Mouse (Mus musculus): ENCODE results near the gene Tmc7. TPM values are rescaled to one million over a fixed set of nuclear protein-coding genes. Genes with fewer than 3 reads are reported as not detected.

Gene Tmc7
- polyA plus RNA-seq, 1 experiment from 2014 or later: 10.5 TPM

DNA sequence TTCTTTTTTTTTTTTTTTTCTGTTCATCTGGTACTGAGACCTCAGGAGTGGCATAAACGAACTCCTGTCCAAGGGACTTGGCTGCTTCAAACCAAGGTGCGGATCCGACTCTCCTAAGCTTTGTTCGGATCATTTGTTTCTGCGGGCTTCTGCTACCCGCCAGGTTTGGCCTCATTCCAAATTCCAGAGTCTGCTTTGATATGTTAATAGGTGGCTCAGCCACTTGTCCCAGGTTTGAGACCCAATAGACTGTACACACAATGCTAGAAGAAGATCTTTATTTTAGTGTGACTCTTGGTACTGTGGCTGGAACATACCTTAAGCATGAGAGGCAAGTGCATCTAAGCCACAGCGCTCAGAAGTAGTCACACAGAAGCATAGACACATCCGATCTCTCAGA, 27.4 kb upstream of the Tmc7 start:
- ATAC-seq (ENCODE audit: insufficient read depth, low FRiP score, low TSS enrichment): no peak
- no peak overlapping the region for H3K27ac ChIP-seq (ENCODE audit: low read depth, low read length)
- WGBS: 83% methylated on average over 8 of the region's 8 CpGs

DNA sequence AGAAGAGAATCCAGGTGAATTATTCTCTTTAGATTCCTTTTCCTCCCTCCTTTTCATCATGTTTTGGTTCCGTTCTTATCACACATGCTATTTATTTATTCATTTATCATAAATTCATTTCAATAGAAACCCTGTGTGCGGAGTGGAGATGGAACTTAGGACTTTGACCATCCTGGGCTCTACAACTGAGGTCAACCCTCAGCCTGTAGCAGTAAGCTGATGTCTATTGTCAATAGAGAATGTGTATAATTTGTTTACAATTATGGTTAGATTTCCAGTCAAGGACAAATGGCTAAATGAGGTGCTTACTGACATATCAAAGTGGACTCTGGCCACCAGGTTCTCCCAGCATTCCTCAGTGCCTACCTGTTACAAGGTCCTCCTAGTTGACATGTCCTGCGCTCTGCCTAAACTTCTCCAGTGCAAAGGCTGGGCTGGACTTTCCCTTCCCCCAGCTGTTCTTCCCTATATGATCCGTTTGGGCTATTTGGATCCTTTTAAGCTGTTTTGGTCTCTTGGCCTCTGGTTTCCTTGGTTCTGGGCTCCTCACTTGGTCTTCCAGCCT, 26.7 kb upstream of the Tmc7 start:
- Histone ChIP-seq H3K9me3 (ENCODE audit: control insufficient read depth, low read length) (no peaks in the 10 kb centered on the region), H3K36me3 (ENCODE audit: control insufficient read depth, insufficient read depth, low read length) (no peaks in the 10 kb centered on the region), H3K4me3 (ENCODE audit: low read depth, low read length) (no peak overlapping the region), H3K9ac (ENCODE audit: low read length) (no peak overlapping the region), H3K4me1 (ENCODE audit: control insufficient read depth, insufficient read depth, low read length) (no peaks in the 10 kb centered on the region), H3K4me2 (ENCODE audit: low read depth) (no peak overlapping the region), H3K27ac (ENCODE audit: low read depth, low read length) (no peak overlapping the region), H3K27me3 (ENCODE audit: control insufficient read depth, insufficient read depth, low read length) (no peaks in the 10 kb centered on the region)
- 93% methylated on average over 4 of the region's 4 CpGs for WGBS
- no peak for ATAC-seq (ENCODE audit: insufficient read depth, low FRiP score, low TSS enrichment)
- no peak for DNase-seq (ENCODE audit: low spot score)

More for the DNA sequence above, 27.4 kb upstream of the Tmc7 start:
- Histone ChIP-seq H3K36me3 (ENCODE audit: control insufficient read depth, insufficient read depth, low read length) (no peaks in the 10 kb centered on the region), H3K9ac (ENCODE audit: low read length) (no peak overlapping the region), H3K4me2 (ENCODE audit: low read depth) (no peak overlapping the region), H3K4me1 (ENCODE audit: control insufficient read depth, insufficient read depth, low read length) (no peaks in the 10 kb centered on the region), H3K4me3 (ENCODE audit: low read depth, low read length) (no peak overlapping the region), H3K9me3 (ENCODE audit: control insufficient read depth, low read length) (no peaks in the 10 kb centered on the region), H3K27me3 (ENCODE audit: control insufficient read depth, insufficient read depth, low read length) (no peaks in the 10 kb centered on the region)
- DNase-seq (ENCODE audit: low spot score): no peak

DNA sequence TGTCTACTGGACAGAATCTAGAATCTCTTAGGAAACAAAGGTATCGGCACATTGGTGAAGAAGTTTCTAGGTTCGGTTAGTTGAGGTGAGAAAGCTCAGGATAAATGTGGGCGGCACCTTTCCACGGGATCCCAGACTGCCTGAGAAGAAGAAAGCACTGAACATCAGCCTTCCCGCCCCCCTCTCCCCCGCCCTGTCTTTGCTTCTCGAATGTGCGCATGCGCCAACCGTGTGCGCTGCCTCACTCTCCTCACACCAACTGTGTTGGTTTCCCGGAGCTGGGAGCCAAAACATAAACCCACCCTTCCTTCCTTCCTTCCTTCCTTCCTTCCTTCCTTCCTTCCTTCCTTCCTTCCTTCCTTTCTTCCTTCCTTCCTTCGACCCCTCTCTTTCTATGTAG, 26.2 kb upstream of the Tmc7 start:
- 89% methylated on average over 13 of the region's 13 CpGs for WGBS
- no peaks in the 10 kb centered on the region for H3K4me1 ChIP-seq (ENCODE audit: control insufficient read depth, insufficient read depth, low read length)
- no peaks in the 10 kb centered on the region for H3K9me3 ChIP-seq (ENCODE audit: control insufficient read depth, low read length)
- no peak overlapping the region for H3K9ac ChIP-seq (ENCODE audit: low read length)
- no peak for ATAC-seq (ENCODE audit: insufficient read depth, low FRiP score, low TSS enrichment)
- H3K4me3 ChIP-seq (ENCODE audit: low read depth, low read length): no peak overlapping the region
- no peak overlapping the region for H3K4me2 ChIP-seq (ENCODE audit: low read depth)
- no peaks in the 10 kb centered on the region for H3K27me3 ChIP-seq (ENCODE audit: control insufficient read depth, insufficient read depth, low read length)
- H3K36me3 ChIP-seq (ENCODE audit: control insufficient read depth, insufficient read depth, low read length): no peaks in the 10 kb centered on the region
- no peak overlapping the region for H3K27ac ChIP-seq (ENCODE audit: low read depth, low read length)
- DNase-seq (ENCODE audit: low spot score): no peak

DNA sequence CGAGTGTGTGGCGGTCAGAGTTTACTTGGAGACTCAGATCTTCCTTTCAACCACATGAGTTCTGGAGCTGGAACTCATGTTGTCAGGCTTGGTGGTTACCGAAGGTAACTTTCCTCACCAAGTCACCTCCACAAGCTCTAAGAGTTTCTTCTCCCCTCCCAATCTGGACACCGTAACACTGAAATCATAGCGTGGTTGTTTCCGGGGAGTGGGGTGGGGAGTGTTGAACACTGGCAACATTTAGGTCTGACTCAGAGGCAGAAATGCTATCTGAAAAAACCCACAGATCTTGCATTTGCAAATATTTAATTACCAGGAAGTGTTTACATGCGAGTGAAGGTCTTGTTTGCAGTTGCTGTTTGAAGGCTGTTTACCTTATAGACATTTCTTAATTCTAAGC, 25.3 kb upstream of the Tmc7 start:
- Histone ChIP-seq H3K27ac (ENCODE audit: low read depth, low read length) (no peak overlapping the region), H3K36me3 (ENCODE audit: control insufficient read depth, insufficient read depth, low read length) (no peaks in the 10 kb centered on the region), H3K9ac (ENCODE audit: low read length) (no peak overlapping the region), H3K27me3 (ENCODE audit: control insufficient read depth, insufficient read depth, low read length) (no peaks in the 10 kb centered on the region), H3K4me3 (ENCODE audit: low read depth, low read length) (no peak overlapping the region), H3K9me3 (ENCODE audit: control insufficient read depth, low read length) (no peaks in the 10 kb centered on the region), H3K4me2 (ENCODE audit: low read depth) (no peak overlapping the region), H3K4me1 (ENCODE audit: control insufficient read depth, insufficient read depth, low read length) (no peaks in the 10 kb centered on the region)
- DNase-seq (ENCODE audit: low spot score): no peak
- no peak for ATAC-seq (ENCODE audit: insufficient read depth, low FRiP score, low TSS enrichment)
- WGBS: 95% methylated on average over 7 of the region's 7 CpGs

DNA sequence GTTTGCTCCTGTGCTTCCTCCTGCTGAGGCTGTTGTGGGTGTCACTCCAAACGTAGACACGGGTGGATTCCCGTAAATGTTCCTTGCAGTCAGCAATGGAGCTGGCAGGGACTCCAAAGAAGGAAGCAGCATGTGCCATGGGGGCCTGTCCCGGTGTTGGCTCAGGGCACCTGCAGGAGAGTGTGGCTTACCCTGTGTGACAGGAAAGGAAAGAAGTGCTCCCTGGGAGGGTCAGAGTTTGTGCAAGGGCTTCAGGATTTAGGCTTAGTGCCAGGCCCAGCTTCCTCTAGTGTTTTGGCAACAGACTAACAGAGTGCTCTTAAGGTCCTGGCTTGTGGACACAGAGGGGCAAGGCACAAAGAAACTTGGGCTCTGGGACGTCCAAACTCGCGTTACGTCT, 20.3 kb upstream of the Tmc7 start:
- ATAC-seq (ENCODE audit: insufficient read depth, low FRiP score, low TSS enrichment): no peak
- Histone ChIP-seq H3K9me3 (ENCODE audit: control insufficient read depth, low read length) (no peaks in the 10 kb centered on the region), H3K27me3 (ENCODE audit: control insufficient read depth, insufficient read depth, low read length) (no peaks in the 10 kb centered on the region), H3K4me1 (ENCODE audit: control insufficient read depth, insufficient read depth, low read length) (no peaks in the 10 kb centered on the region), H3K36me3 (ENCODE audit: control insufficient read depth, insufficient read depth, low read length) (no peaks in the 10 kb centered on the region), H3K4me2 (ENCODE audit: low read depth) (no peak overlapping the region), H3K27ac (ENCODE audit: low read depth, low read length) (no peak overlapping the region), H3K9ac (ENCODE audit: low read length) (no peak overlapping the region), H3K4me3 (ENCODE audit: low read depth, low read length) (no peak overlapping the region)
- no peak for DNase-seq (ENCODE audit: low spot score)
- whole genome bisulfite sequencing: 90% methylated on average over 8 of the region's 8 CpGs

DNA sequence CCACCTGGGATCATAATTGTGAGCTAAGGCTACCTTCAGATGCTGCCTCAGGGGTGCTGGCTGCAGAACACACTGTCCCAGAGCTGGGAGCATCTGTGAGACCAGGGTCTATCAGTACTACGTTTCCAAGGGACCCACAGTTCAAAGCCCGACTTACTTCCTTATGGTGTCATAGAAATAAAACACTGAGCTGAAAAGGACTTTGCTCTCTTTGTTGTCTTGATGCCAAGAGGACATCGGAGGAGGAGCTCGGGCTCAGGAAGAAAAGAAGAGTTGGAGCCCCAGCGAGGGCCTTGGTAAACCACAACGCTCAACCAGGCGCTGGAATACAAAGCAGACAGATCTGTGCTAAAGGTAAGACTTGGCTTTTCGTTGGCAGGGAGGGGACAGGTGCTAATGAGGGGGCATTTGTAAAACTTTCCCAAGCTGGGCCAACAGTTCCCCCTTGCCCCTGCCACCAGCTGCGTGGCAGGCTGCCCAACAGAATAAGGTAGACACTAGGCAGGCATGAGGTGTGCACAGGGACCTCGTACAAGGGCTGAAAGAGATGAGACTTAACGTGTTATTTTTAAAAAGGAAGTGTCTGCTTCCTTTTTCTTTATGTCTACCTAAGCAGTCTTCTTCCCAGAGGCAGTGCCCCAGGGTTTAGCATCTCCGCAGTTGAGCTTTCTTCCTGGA, 15.6 kb upstream of the Tmc7 start:
- Histone ChIP-seq H3K4me1 (ENCODE audit: control insufficient read depth, insufficient read depth, low read length) (peaks cover 4% of the 10 kb centered on the region; the same call in 1 of the 2 replicates), H3K4me2 (ENCODE audit: low read depth) (no peak overlapping the region), H3K36me3 (ENCODE audit: control insufficient read depth, insufficient read depth, low read length) (no peaks in the 10 kb centered on the region), H3K9ac (ENCODE audit: low read length) (no peak overlapping the region), H3K27ac (ENCODE audit: low read depth, low read length) (no peak overlapping the region), H3K9me3 (ENCODE audit: control insufficient read depth, low read length) (no peaks in the 10 kb centered on the region), H3K27me3 (ENCODE audit: control insufficient read depth, insufficient read depth, low read length) (peaks cover 13% of the 10 kb centered on the region), H3K4me3 (ENCODE audit: low read depth, low read length) (no peak overlapping the region)
- ATAC-seq (ENCODE audit: insufficient read depth, low FRiP score, low TSS enrichment): no peak
- DNase-seq (ENCODE audit: low spot score): no peak
- 76% methylated on average over 12 of the region's 12 CpGs for WGBS

DNA sequence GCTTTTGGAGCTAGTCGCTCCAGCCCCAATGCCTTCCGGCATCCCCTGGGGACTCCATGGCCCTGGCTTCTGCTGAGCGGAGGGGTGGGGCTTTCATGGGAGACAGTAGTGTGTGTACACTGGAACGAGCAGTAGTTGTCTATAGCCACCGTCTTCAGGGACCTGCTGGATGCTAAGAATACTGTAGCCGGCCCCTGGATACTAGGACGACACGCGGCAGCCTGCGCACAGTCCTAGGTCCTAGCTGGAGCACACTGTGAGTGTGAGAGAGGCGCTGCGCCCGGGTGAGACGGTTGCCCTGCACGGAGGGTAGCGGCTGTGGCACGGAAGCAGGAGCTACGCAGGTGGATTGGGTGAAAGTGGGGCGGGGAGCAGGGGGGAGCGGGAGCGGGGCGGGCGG, 12.7 kb upstream of the Tmc7 start, which contains the start of gene Tmc5:
Tmc5 (plus strand) TSS at position 97 of the 400 bp plus-strand sequence.
- DNase-seq (ENCODE audit: low spot score): no peak
- Histone ChIP-seq H3K27me3 (ENCODE audit: control insufficient read depth, insufficient read depth, low read length) (peaks cover 13% of the 10 kb centered on the region), H3K9ac (ENCODE audit: low read length) (peak within 1 kb of the TSS; percentile 35; the same call in 1 of the 2 replicates), H3K4me3 (ENCODE audit: low read depth, low read length) (peak within 1 kb of the TSS; percentile 16; the same call in 1 of the 2 replicates), H3K9me3 (ENCODE audit: control insufficient read depth, low read length) (no peaks in the 10 kb centered on the region), H3K4me2 (ENCODE audit: low read depth) (peak within 1 kb of the TSS; percentile 38), H3K36me3 (ENCODE audit: control insufficient read depth, insufficient read depth, low read length) (no peaks in the 10 kb centered on the region), H3K4me1 (ENCODE audit: control insufficient read depth, insufficient read depth, low read length) (peaks cover 26% of the 10 kb centered on the region), H3K27ac (ENCODE audit: low read depth, low read length) (no peak within 1 kb of the TSS)
- WGBS: 2% methylated on average over 22 of the region's 23 CpGs
- ATAC-seq (ENCODE audit: insufficient read depth, low FRiP score, low TSS enrichment): no peak

DNA sequence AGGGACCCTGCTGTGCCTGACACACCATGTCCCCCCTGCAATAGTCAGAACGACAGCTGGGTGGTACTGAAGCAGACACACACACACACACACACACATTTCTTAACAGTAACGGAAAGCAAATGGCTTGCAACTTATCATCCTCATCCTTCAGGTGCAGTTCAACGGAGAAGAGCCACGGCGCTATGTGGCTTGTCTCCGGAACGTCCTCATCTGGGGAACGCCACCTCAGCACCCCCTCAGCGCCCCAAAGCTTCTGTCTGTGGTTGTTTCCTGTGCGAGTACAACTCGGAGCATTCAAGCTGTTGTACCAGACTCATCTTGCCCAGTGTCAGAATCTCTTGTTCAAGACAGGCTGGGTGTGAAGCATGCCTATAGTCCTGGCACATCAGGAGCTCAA, 11.7 kb upstream of the Tmc7 start:
- ATAC-seq (ENCODE audit: insufficient read depth, low FRiP score, low TSS enrichment): no peak
- DNase-seq (ENCODE audit: low spot score): no peak
- WGBS: 82% methylated on average over 11 of the region's 11 CpGs
- Histone ChIP-seq H3K4me3 (ENCODE audit: low read depth, low read length) (no peak overlapping the region), H3K36me3 (ENCODE audit: control insufficient read depth, insufficient read depth, low read length) (no peaks in the 10 kb centered on the region), H3K9ac (ENCODE audit: low read length) (no peak overlapping the region), H3K9me3 (ENCODE audit: control insufficient read depth, low read length) (no peaks in the 10 kb centered on the region), H3K4me1 (ENCODE audit: control insufficient read depth, insufficient read depth, low read length) (peaks cover 31% of the 10 kb centered on the region), H3K4me2 (ENCODE audit: low read depth) (no peak overlapping the region), H3K27ac (ENCODE audit: low read depth, low read length) (no peak overlapping the region), H3K27me3 (ENCODE audit: control insufficient read depth, insufficient read depth, low read length) (peaks cover 13% of the 10 kb centered on the region)

DNA sequence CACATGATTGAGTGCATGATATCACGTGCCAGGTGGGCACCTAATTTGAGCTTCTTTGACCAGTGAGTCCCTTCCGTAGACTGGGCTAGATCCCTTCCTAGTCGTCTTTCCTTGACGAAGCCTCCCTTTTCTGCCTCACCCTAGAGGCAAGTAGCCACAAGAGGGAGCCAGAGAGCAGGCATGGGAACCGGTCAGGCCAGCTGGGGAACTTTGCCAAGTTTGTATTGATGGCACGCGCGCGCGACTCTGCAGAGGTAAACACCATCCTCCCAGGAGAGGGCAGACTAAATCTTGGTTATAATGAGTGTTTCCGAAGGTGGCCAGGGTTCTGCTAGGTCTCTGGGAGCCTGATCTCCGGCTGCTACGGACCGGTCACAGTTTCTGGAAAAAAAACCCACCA, 10.7 kb upstream of the Tmc7 start:
- ATAC-seq (ENCODE audit: insufficient read depth, low FRiP score, low TSS enrichment): peak; percentile 15; the same call in 1 of the 2 replicates
- no peak overlapping the region for H3K9ac ChIP-seq (ENCODE audit: low read length)
- 3% methylated on average over 14 of the region's 14 CpGs for whole genome bisulfite sequencing

More for the DNA sequence above, 10.7 kb upstream of the Tmc7 start:
- H3K27ac ChIP-seq (ENCODE audit: low read depth, low read length): no peak overlapping the region
- peak overlapping the region; percentile 35 for H3K4me2 ChIP-seq (ENCODE audit: low read depth)
- peak; percentile 92 for DNase-seq (ENCODE audit: low spot score)
- H3K36me3 ChIP-seq (ENCODE audit: control insufficient read depth, insufficient read depth, low read length): no peaks in the 10 kb centered on the region
- H3K27me3 ChIP-seq (ENCODE audit: control insufficient read depth, insufficient read depth, low read length): peaks cover 13% of the 10 kb centered on the region
- H3K4me1 ChIP-seq (ENCODE audit: control insufficient read depth, insufficient read depth, low read length): peaks cover 31% of the 10 kb centered on the region
- no peaks in the 10 kb centered on the region for H3K9me3 ChIP-seq (ENCODE audit: control insufficient read depth, low read length)
- no peak overlapping the region for H3K4me3 ChIP-seq (ENCODE audit: low read depth, low read length)
